Mouse (Mus musculus) spleen, postnatal 10 days (tissue): ENCODE results near the gene Shank2.

ENCODE experiments used
- DNase-seq, 2 experiments: peaks; one replicate each; pipeline ENCODE4 v3.0.0; 2021 to 2022; ENCODE audit warnings: low spot score in 2 of 2

Gene Shank2

GRCm38 (mm10) chr7:144336626-144337025 lies 334.9 kb downstream of the Shank2 start:
- DNase-seq = no peak

GRCm38 (mm10) chr7:144338694-144339093 lies 337.0 kb downstream of the Shank2 start:
- no peak for DNase-seq

GRCm38 (mm10) chr7:144340376-144340775 lies 338.6 kb downstream of the Shank2 start:
- DNase-seq = no peak

GRCm38 (mm10) chr7:144366133-144366532 lies 364.4 kb downstream of the Shank2 start:
- no peak for DNase-seq

DNA sequence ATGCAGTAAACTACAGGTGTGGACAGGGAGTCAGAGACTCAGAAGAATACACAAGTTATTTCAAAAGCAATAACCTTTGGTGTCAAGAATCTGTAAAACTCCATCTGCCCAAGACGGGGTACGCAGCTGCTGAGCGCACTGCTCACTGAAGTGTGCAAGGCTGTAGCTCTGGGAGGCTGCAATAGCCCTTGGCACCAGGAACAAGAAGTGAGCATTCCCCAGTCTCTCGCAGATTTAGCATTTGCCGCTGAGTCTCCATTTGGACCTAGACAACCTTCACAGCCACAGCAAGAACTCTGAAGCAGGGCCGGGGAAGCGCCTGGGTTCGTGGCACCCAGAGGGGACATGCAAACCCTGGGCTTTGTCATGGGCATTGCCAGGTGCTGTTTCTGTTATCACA lies 371.3 kb downstream of the Shank2 start:
- DNase-seq = no peak

DNA sequence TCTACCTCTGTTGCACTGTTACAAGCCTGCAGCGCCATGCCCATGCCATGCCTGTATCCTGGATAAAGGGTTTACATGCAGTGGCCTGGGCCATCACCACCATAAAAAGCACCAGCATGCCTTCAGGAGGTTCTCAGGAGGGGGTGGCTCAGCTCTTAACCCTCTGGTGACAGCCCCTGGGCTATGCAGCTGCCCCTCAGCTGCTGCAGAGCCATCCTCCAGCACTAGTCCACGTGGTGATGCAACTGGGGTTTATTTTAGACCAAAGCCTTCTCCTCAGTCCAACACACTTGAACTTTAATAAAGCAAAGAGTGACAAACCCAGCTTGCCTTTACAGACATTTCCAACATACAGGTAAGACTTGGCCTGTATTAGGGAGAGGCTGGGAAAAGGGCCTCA lies 373.8 kb downstream of the Shank2 start:
- DNase-seq = no peak

- no peak for DNase-seq
Measured at GRCm38 (mm10) chr7:144378254-144378653, 376.5 kb downstream of the Shank2 start.

DNA sequence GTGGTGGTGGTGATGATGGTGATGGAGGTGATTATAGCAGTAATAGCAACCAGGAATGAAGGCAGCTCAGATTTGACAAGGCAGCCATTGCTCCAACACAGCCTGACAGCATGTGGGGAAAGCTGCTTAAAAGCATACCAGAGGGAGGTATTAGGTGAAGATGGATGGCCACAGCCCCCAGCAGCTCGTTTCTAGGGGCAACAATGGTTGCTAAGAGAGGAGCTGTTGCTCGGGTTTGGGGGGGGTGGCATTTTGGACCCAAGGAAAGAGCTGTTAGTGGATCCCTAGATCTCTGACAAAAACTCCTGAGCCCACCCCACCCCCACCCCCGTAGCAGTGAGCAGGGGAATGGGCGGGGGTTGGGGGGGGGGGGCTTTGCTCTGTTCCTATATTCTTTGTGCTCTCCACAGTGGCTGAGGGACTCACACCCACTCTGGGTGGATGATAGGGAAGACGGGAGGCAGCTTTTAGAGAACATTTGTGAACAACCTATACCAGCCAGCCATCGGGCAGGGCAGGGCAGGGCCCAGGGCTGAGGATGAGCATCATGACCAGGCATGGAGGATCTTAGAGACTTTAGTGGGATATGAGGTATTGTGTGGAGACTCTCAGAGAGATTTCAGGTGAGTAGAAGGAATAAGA lies 377.6 kb downstream of the Shank2 start:
- DNase-seq = no peak

DNA sequence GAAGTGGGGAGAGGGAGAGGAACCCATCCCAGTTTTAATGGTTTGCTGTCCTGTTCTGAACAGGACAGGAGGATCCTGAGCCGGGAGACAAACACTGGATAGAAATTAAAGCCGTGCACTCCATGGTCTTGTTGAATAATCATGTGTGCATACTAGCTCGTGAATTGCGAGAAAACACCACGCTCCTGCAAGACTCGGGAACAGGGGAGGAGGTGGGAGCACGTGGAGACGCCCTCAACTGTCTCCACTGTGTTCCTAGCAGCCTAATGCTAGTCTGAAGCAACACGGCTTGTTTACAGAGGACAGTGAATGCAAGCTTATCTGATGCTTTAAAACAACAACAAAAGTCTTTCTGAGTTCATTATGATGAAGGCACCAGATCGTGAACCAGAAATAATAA lies 379.9 kb downstream of the Shank2 start:
- no peak for DNase-seq

DNA sequence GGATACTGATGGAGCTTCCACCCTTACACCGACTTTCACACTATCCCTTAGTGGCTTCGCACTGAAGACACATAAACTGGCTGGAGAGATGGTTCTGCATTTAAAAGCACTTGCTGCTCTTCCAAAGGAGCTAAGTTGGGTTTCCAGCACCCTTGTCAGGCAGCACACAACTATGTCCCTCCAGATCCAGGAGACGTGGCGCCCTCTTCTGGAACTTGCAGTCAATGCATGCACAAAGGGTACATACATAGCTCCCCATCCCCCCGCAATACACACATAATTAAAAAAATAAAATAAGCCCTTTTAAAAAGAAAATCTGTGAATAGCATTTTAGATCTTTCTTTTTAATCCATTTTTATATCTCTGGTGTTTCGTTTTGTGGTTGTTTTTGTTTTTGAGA lies 385.8 kb downstream of the Shank2 start:
- DNase-seq = no peak

DNA sequence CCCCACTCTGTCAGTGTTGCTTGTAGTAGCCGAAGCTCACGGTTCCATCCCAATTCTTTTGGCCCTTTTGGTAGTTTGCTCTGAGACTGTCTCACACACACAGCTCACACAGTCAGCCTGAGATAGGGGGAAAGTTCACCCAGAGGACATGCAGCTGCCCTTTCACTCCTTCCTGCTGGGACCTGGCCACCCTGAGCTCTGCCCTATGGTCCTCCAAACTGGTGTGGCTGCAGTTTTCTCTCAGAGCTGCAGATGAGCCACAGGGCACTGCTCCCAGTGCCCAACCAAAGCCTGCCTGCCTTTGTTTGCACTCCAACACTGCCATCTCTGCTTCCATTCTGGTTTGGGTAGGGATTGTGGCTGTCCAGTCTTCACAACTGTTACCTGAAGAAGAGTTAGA lies 388.0 kb downstream of the Shank2 start:
- no peak for DNase-seq

DNA sequence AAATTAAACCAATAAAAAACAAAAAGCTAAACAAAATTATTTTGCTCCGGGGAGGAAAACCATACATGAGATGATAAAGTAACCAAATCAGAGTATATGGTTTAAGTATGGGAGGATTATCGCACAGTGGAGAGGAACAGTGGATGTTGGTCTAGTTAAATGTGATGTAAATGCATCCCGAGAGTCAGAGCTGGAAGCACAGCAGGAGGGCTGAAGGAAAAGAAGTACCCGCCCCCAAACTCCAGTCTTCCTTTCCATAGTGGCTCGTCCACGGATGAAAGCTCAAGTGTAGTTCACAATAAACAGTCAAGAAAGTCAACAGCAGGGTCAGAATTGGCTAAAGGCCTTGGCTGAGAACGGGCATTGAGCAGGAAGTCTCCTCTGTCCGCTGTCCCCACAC lies 388.9 kb downstream of the Shank2 start:
- no peak for DNase-seq

DNA sequence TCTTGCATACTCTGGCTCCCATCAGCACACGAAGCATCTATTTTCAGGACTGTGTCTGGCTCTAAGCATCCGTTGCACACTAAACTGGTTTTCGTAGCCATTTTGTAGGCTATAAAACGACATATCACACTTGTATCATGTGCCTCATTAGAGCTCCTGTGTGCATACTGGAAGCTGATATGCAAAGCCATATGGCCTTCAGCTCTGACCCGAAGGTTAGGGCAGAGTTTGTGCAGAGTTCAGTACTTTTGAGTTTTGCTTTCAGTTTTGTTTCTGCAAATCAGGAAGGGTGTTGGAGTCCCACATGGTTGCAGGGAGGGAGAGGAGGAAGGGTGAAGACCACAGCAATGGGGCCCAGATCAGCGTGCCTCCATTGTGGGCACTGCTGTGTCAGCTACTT lies 390.0 kb downstream of the Shank2 start:
- no peak for DNase-seq

DNA sequence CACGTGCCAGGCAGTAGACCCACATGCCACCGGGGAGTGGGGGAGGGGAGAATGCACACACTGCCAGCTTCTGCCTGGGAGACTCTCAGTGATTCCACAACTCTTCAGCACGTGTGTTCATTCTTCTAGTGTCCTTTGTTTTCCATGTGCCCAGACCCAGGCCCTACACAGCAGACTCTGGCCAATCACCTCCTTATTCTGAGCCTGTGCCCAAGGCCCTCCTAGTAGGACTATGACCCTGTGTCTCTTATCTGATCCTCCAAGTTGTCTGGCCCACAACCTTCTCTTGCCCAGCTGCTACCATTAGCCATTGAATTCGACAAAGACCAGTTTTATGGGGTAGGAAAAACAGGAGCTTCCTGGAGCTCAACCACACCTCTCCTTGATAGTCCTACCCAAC lies 400.8 kb downstream of the Shank2 start:
- DNase-seq = no peak

DNA sequence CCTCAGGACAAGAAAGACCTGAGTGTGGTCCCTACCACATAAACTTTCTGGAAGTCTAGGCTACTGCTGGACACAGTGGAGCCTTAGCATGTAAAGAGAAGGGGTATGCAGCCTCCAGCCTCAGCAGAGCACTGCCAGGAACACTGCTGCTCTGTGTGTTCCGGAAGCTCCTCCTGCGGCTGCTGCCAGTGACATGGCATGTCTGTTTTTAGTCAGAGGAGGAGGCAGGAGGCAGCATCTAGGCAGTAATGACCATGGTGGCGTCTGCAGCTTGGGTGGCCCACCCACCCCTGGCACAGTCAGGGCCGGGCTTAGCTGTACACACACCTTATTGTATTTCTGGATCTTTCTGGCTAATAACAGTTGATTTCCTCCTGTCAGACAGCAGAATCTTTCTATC lies 405.9 kb downstream of the Shank2 start:
- DNase-seq = no peak

DNA sequence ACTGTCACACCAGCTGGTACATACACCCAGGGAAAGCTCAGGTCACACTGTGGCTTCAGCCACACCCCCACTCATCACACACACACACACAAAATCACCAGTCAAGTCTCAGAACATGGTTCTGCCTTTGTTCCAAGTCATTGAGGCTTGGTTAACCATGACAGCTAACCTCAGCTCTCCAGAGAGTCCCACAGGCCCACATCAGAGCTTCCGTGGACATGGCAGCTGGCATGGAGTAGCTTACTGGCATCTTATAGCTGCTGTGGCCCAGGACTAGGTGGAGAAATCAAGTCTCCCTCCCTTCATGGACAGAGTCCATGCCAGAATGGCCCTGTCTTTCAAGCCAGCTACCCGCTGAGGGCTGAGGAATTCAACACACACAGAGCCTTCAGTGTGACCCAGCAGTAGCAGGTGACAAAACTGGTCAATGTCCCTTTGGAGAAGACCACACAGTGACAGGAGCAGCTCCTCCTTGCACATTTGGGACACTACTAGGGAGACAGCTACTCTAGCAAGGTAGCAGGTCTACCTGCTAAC lies 406.8 kb downstream of the Shank2 start:
- no peak for DNase-seq

DNA sequence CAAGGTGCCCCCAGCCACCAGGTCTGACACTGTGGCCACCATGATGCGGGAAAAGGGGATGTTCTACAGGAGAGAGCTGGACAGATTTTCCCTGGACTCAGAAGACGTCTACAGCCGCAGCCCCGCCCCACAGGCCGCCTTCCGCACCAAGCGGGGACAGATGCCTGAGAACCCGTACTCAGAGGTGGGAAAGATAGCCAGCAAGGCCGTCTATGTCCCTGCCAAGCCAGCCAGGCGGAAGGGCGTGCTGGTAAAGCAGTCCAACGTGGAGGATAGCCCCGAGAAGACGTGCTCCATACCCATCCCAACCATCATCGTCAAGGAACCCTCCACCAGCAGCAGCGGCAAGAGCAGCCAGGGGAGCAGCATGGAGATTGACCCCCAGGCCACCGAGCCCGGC lies 408.0 kb downstream of the Shank2 start:
- DNase-seq = no peak

GRCm38 (mm10) chr7:144411967-144412906 lies 410.5 kb downstream of the Shank2 start:
- no peak for DNase-seq

DNA sequence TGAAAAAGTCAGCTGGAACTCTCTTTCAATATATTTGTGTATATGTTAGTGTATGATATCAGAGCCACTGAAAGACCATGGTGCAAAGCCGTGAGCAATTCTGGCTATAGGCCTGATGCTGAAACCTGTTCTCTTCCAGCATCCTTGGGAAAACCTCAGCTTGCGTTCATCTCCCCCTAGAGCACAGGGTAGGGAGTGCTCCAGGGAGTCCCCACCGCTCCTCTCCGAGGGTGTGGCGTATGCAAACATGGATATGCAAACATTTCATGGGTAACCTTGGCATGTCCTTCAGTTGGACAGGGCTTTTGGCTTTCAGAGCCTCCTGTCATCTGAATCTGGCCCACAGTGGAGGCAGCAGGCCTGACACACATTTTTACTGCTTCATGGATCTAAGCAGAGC lies 412.9 kb downstream of the Shank2 start:
- no peak for DNase-seq

- no peak for DNase-seq
Measured at GRCm38 (mm10) chr7:144415795-144416194, 414.1 kb downstream of the Shank2 start.

- DNase-seq = no peak
Measured at GRCm38 (mm10) chr7:144417234-144417633, 415.5 kb downstream of the Shank2 start.

GRCm38 (mm10) chr7:144417644-144418343 lies 416.1 kb downstream of the Shank2 start:
- DNase-seq = no peak
